Mouse (Mus musculus) megakaryocyte progenitor cell, adult 5-6 weeks (primary cell): ENCODE data around the gene Stard7. TPM values are rescaled to one million over a fixed set of nuclear protein-coding genes. Genes with fewer than 3 reads are reported as not detected.
A peak's percentile ranks its signal among the peaks of the same experiment; 100 is the strongest.

ENCODE experiments used
- ATAC-seq: replicated peaks from 2 replicates; pipeline ENCODE4 v1.8.0; 2016; ENCODE audit warnings: mild to moderate bottlenecking, moderate TSS enrichment, inconsistent platforms; ENCODE audit not compliant: poor library complexity
- total RNA-seq, 2 experiments: library from RNA; stranded (forward) in 1 of 2; stranded (reverse) in 1 of 2; fragments of 157-497, 149-512 nt in 1 of 2; fragments of 200-1000 nt in 1 of 2; gene quantifications; 2 replicates each; pipeline versions ENCODE4 v1.2.3 to v1.2.4; 2015 to 2017

Gene Stard7
- total RNA-seq, 2 experiments from 2014 or later, result 79.9 to 138 TPM

- ATAC-seq, result no peak
Measured at GRCm38 (mm10) chr2:127318136-127318535, 48.1 kb downstream of the Stard7 start.

- no peak for ATAC-seq
Measured at GRCm38 (mm10) chr2:127319071-127319470, 49.1 kb downstream of the Stard7 start.

GRCm38 (mm10) chr2:127322671-127323285, 52.8 kb downstream of the Stard7 start:
- ATAC-seq, result peak; percentile 54

- ATAC-seq, result no peak
Measured at GRCm38 (mm10) chr2:127323667-127324066, 53.6 kb downstream of the Stard7 start.

- ATAC-seq, result no peak
Measured at GRCm38 (mm10) chr2:127324456-127324855, 54.4 kb downstream of the Stard7 start.

GRCm38 (mm10) chr2:127328090-127328851, 58.3 kb downstream of the Stard7 start:
- peak; percentile 89 for ATAC-seq

GRCm38 (mm10) chr2:127332807-127333570, 63.0 kb downstream of the Stard7 start:
- no peak for ATAC-seq

GRCm38 (mm10) chr2:127333945-127334603, 64.1 kb downstream of the Stard7 start:
- ATAC-seq, result no peak

- 0 out of 2 replicates have a peak, but pooled peaks have one; percentile 7 for ATAC-seq
Measured at GRCm38 (mm10) chr2:127335078-127335541, 65.1 kb downstream of the Stard7 start.

GRCm38 (mm10) chr2:127335767-127336496, 65.9 kb downstream of the Stard7 start, which contains the start of gene Dusp2:
Dusp2 (plus strand) TSS chr2:127336159.
- peak; percentile 56 for ATAC-seq

GRCm38 (mm10) chr2:127336497-127336832, 66.4 kb downstream of the Stard7 start:
- ATAC-seq, result no peak; the same call in 1 of the 2 replicates

GRCm38 (mm10) chr2:127336885-127337284, 66.9 kb downstream of the Stard7 start:
- ATAC-seq, result no peak

- ATAC-seq, result peak; percentile 35
Measured at GRCm38 (mm10) chr2:127337531-127337930, 67.5 kb downstream of the Stard7 start.

- ATAC-seq, result no peak
Measured at GRCm38 (mm10) chr2:127338012-127338411, 68.0 kb downstream of the Stard7 start.

GRCm38 (mm10) chr2:127338416-127338815, 68.4 kb downstream of the Stard7 start, which contains the start of gene Astl:
Astl (plus strand) TSS chr2:127338639.
- no peak for ATAC-seq

GRCm38 (mm10) chr2:127338833-127339232, 68.8 kb downstream of the Stard7 start:
- peak; percentile 32 for ATAC-seq

GRCm38 (mm10) chr2:127339262-127339661, 69.2 kb downstream of the Stard7 start:
- ATAC-seq, result no peak

GRCm38 (mm10) chr2:127341159-127341558, 71.1 kb downstream of the Stard7 start:
- ATAC-seq, result peak; percentile 38

GRCm38 (mm10) chr2:127346334-127346733, 76.3 kb downstream of the Stard7 start:
- ATAC-seq, result peak; percentile 77
